In the genomic region with DNA sequence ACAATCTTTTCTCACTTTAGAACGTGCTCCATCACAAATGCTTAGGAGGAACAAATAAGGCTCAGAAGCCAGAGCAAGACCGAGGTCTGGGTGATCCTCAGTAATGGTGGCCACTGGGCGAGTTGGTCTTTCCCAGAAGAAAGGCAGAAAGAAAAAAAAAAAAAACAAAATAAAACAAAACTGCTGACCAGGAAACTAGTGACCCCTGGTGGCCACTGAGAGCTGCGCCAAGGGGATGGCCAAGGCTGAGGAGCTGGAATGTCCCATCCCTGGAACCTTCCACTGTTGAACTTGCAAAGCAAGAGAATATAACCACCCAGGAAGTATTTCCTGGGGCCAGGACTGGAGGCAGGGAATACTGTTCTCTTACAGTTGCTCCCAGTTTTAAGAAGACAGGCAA, we compare ENCODE assay signal across 8 mouse cellular contexts. TPM values are rescaled to one million over a fixed set of nuclear protein-coding genes. Genes with fewer than 3 reads are reported as not detected.
DNase-seq lines count a peak whose midpoint lies in the region; ATAC-seq and TF ChIP-seq lines count a peak whose summit lies in the region.

No protein-coding gene starts in this region.

- H3K9me3 ChIP-seq in hindbrain, embryonic 10.5 days, result no peaks in the 10 kb centered on the region
- H3K9me3 ChIP-seq in hindbrain, embryonic 13.5 days, result no peaks in the 10 kb centered on the region
- H3K9me3 ChIP-seq in heart, postnatal 0 days (replicated peaks; ENCODE audit: control insufficient read depth, low read length), result no peaks in the 10 kb centered on the region

- no peak for TF ChIP-seq EP300 in heart, postnatal 0 days (IDR thresholded peaks at IDR 0.05; ENCODE audit: low read depth)

- no peaks in the 10 kb centered on the region for H3K27me3 ChIP-seq in hindbrain, embryonic 10.5 days (ENCODE audit: insufficient read depth, poor library complexity, severe bottlenecking)
- no peaks in the 10 kb centered on the region for H3K27me3 ChIP-seq in hindbrain, embryonic 13.5 days
- no peaks in the 10 kb centered on the region for H3K27me3 ChIP-seq in thymus, adult 2 months (ENCODE audit: control insufficient read depth, insufficient read depth, low read length)
- H3K27me3 ChIP-seq in heart, postnatal 0 days (ENCODE audit: control insufficient read depth, insufficient read depth, low read length), result no peaks in the 10 kb centered on the region

- ATAC-seq in hindbrain, embryonic 13.5 days (ENCODE audit: low FRiP score), result no peak
- ATAC-seq in heart, postnatal 0 days (ENCODE audit: insufficient read depth, low read depth), result no peak

- peak; percentile 68; the same call in 1 of the 2 replicates for TF ChIP-seq CTCF in thymus, adult 2 months (IDR thresholded peaks at IDR 0.05; ENCODE audit: borderline replicate concordance, control insufficient read depth, extremely low read depth, insufficient read depth, low read length, poor library complexity)
- peak; percentile 83 for TF ChIP-seq CTCF in brain, embryonic 14.5 days (IDR thresholded peaks at IDR 0.05; ENCODE audit: borderline replicate concordance, extremely low read depth, insufficient read depth, insufficient read length)
- peak; percentile 73 for TF ChIP-seq CTCF in heart, postnatal 0 days (IDR thresholded peaks at IDR 0.05; ENCODE audit: low read depth)

- no peak overlapping the region for H3K4me2 ChIP-seq in hindbrain, embryonic 13.5 days
- H3K4me2 ChIP-seq in heart, postnatal 0 days (ENCODE audit: low read depth, low read length), result no peak overlapping the region

- H3K9ac ChIP-seq in hindbrain, embryonic 13.5 days, result no peak overlapping the region
- no peak overlapping the region for H3K9ac ChIP-seq in heart, postnatal 0 days (replicated peaks; ENCODE audit: low read depth, low read length)

- H3K27ac ChIP-seq in hindbrain, embryonic 10.5 days, result no peak overlapping the region
- no peak overlapping the region for H3K27ac ChIP-seq in hindbrain, embryonic 13.5 days
- H3K27ac ChIP-seq in thymus, adult 2 months (ENCODE audit: control insufficient read depth, insufficient read depth, low read length), result no peak overlapping the region
- no peak overlapping the region for H3K27ac ChIP-seq in heart, postnatal 0 days (ENCODE audit: low read depth)

- WGBS in hindbrain, embryonic 10.5 days, result 38% methylated on average over 4 of the region's 4 CpGs
- WGBS in hindbrain, embryonic 13.5 days, result 44% methylated on average over 4 of the region's 4 CpGs
- 76% methylated on average over 4 of the region's 4 CpGs for WGBS in thymus, adult 2 months
- 39% methylated on average over 4 of the region's 4 CpGs for WGBS in heart, postnatal 0 days

- peaks cover 3% of the 10 kb centered on the region; the same call in 1 of the 2 replicates for H3K4me1 ChIP-seq in hindbrain, embryonic 10.5 days (replicated peaks)
- H3K4me1 ChIP-seq in hindbrain, embryonic 13.5 days (replicated peaks), result 0 out of 2 replicates have a peak, but pooled peaks cover 3% of the 10 kb centered on the region
- no peaks in the 10 kb centered on the region for H3K4me1 ChIP-seq in thymus, adult 2 months (replicated peaks; ENCODE audit: control insufficient read depth, insufficient read depth, low read length)
- no peaks in the 10 kb centered on the region for H3K4me1 ChIP-seq in heart, postnatal 0 days (ENCODE audit: control insufficient read depth, insufficient read depth)

- no peak overlapping the region for H3K4me3 ChIP-seq in hindbrain, embryonic 10.5 days
- no peak overlapping the region for H3K4me3 ChIP-seq in hindbrain, embryonic 13.5 days
- no peak overlapping the region for H3K4me3 ChIP-seq in thymus, adult 2 months (ENCODE audit: control insufficient read depth, insufficient read depth, low read length)
- H3K4me3 ChIP-seq in heart, postnatal 0 days (ENCODE audit: low read depth, low read length), result no peak overlapping the region

- no peak for TF ChIP-seq POLR2A in thymus, adult 2 months (IDR thresholded peaks at IDR 0.05; ENCODE audit: control insufficient read depth, extremely low read depth, insufficient read depth, low read length, poor library complexity)
- TF ChIP-seq POLR2A in brain, embryonic 14.5 days (IDR thresholded peaks at IDR 0.05; ENCODE audit: borderline replicate concordance, extremely low read depth, insufficient read depth, insufficient read length, poor library complexity, severe bottlenecking), result no peak

- peaks cover 62% of the 10 kb centered on the region for H3K36me3 ChIP-seq in hindbrain, embryonic 10.5 days
- H3K36me3 ChIP-seq in hindbrain, embryonic 13.5 days, result peaks cover 58% of the 10 kb centered on the region
- H3K36me3 ChIP-seq in thymus, adult 2 months (ENCODE audit: control insufficient read depth, insufficient read depth, low read length), result peaks cover 14% of the 10 kb centered on the region
- H3K36me3 ChIP-seq in heart, postnatal 0 days (replicated peaks; ENCODE audit: control insufficient read depth, insufficient read depth, low read length), result peaks cover 62% of the 10 kb centered on the region

- DNase-seq in hindbrain, embryonic 10.5 days (ENCODE audit: low spot score), result peak; percentile 44
- peak; percentile 40 for DNase-seq in thymus, adult 2 months
- no peak for DNase-seq in thymus, adult 18-20 months
- peak; percentile 61 for DNase-seq in brain, embryonic 14.5 days (ENCODE audit: low read depth)
- DNase-seq in heart, postnatal 0 days (ENCODE audit: low spot score), result peak; percentile 63
- peak; percentile 73 for DNase-seq in lung, postnatal 14 days
- DNase-seq in frontal cortex, postnatal 25 days (ENCODE audit: low spot score in 2 of 2), result no peak

RNA-seq across cellular contexts. Expression of gene Atg16l2, which starts 13.6 kb away (rescaled TPM):
- polyA plus RNA-seq in hindbrain, embryonic 10.5 days (2016; fragmentation: Nextera tagmentation; extraction: Ambion mirVana), result 13.8 and 20.1 TPM in 2 replicates
- polyA plus RNA-seq in hindbrain, embryonic 13.5 days (2015; fragmentation: Nextera tagmentation; extraction: Ambion mirVana), result 17.5 and 20.8 TPM in 2 replicates
- 76.9 and 89.9 TPM in 2 replicates for polyA plus RNA-seq in thymus, adult 2 months (2012; rRNA removed)
- polyA plus RNA-seq in brain, embryonic 14.5 days (2012; rRNA removed), result 21.6 and 29.6 TPM in 2 replicates
- total RNA-seq in heart, postnatal 0 days (2014; rRNA removed; ENCODE audit: low replicate concordance), result 67.1 and 93.8 TPM in 2 replicates
- 15.9 and 20.5 TPM in 2 replicates for polyA plus RNA-seq in heart, postnatal 0 days (2015; fragmentation: Nextera tagmentation; extraction: Ambion mirVana)

RNA-seq across cellular contexts. Expression of gene Stard10, which starts 28.4 kb away (rescaled TPM):
- polyA plus RNA-seq in hindbrain, embryonic 10.5 days (2016; fragmentation: Nextera tagmentation; extraction: Ambion mirVana), result 9.8 and 10.4 TPM in 2 replicates
- polyA plus RNA-seq in hindbrain, embryonic 13.5 days (2015; fragmentation: Nextera tagmentation; extraction: Ambion mirVana), result 9.7 and 10.0 TPM in 2 replicates
- polyA plus RNA-seq in thymus, adult 2 months (2012; rRNA removed), result 25.4 and 31.4 TPM in 2 replicates
- 11.6 and 17.9 TPM in 2 replicates for polyA plus RNA-seq in brain, embryonic 14.5 days (2012; rRNA removed)
- total RNA-seq in heart, postnatal 0 days (2014; rRNA removed; ENCODE audit: low replicate concordance), result 62.6 and 76.7 TPM in 2 replicates
- 45.9 and 53.6 TPM in 2 replicates for polyA plus RNA-seq in heart, postnatal 0 days (2015; fragmentation: Nextera tagmentation; extraction: Ambion mirVana)

RNA-seq across cellular contexts. Expression of gene Arap1, which starts 59.4 kb away (rescaled TPM):
- polyA plus RNA-seq in hindbrain, embryonic 10.5 days (2016; fragmentation: Nextera tagmentation; extraction: Ambion mirVana), result 14.7 and 19.2 TPM in 2 replicates
- 7.6 and 11.6 TPM in 2 replicates for polyA plus RNA-seq in hindbrain, embryonic 13.5 days (2015; fragmentation: Nextera tagmentation; extraction: Ambion mirVana)
- polyA plus RNA-seq in thymus, adult 2 months (2012; rRNA removed), result 190 and 225 TPM in 2 replicates
- polyA plus RNA-seq in brain, embryonic 14.5 days (2012; rRNA removed), result 13.1 and 17.1 TPM in 2 replicates
- total RNA-seq in heart, postnatal 0 days (2014; rRNA removed; ENCODE audit: low replicate concordance), result 36.2 and 101 TPM in 2 replicates
- polyA plus RNA-seq in heart, postnatal 0 days (2015; fragmentation: Nextera tagmentation; extraction: Ambion mirVana), result 18.6 and 19.8 TPM in 2 replicates

Comparison
In these comparisons a context has a peak if more than half of its experiments do, and no peak if none do; other contexts are left out.
1. DNase-seq: peak in hindbrain, embryonic 10.5 days (single experiment), thymus, adult 2 months (single experiment), brain, embryonic 14.5 days (single experiment), heart, postnatal 0 days (single experiment) and lung, postnatal 14 days (single experiment); none in thymus, adult 18-20 months (0 of 2) and frontal cortex, postnatal 25 days (0 of 2).
2. Peak in every context shown above with its lines, with median percentiles within 50 percentile points of each other: CTCF ChIP-seq.